Comparison of ENCODE assay signal across 8 mouse cellular contexts in genomic region chr2:155691336-155691722, GRCm38 (mm10). TPM values are rescaled to one million over a fixed set of nuclear protein-coding genes. Genes with fewer than 3 reads are reported as not detected.
A peak's percentile ranks its signal among the peaks of the same experiment; 100 is the strongest.
DNase-seq lines count a peak whose midpoint lies in the region; ATAC-seq and TF ChIP-seq lines count a peak whose summit lies in the region.

No protein-coding gene starts in this region.

- no peaks in the 10 kb centered on the region for H3K9me3 ChIP-seq in heart, embryonic 12.5 days (replicated peaks)
- no peaks in the 10 kb centered on the region for H3K9me3 ChIP-seq in ES-E14 (ENCODE audit: control insufficient read depth, insufficient read depth, low read depth, low read length)
- H3K9me3 ChIP-seq in forebrain, embryonic 16.5 days (ENCODE audit: control insufficient read depth, low read length): no peaks in the 10 kb centered on the region

- H3K4me3 ChIP-seq in heart, embryonic 12.5 days: peak overlapping the region; percentile 75
- peak overlapping the region; percentile 88 to 93 for H3K4me3 ChIP-seq in ES-E14 (ENCODE audit: insufficient read depth in 1 of 2, low read depth in 1 of 2, low read length in 2 of 2, poor library complexity in 1 of 2, severe bottlenecking in 1 of 2)
- H3K4me3 ChIP-seq in forebrain, embryonic 16.5 days (replicated peaks; ENCODE audit: low read length): peak overlapping the region; percentile 90
- H3K4me3 ChIP-seq in macrophage (ENCODE audit: inconsistent target): peak overlapping the region; percentile 80

- ATAC-seq in heart, embryonic 12.5 days (ENCODE audit: insufficient number of reproducible peaks, low FRiP score): no peak
- no peak for ATAC-seq in forebrain, embryonic 16.5 days
- ATAC-seq in frontal cortex, adult (ENCODE audit: low TSS enrichment): no peak

- in situ Hi-C loops in ES-E14 (cut with MboI; ENCODE audit: low sequenced_read_pairs in 2 of 2, unreplicated experiment in 2 of 2): no loop called here

- peaks cover 16% of the 10 kb centered on the region for H3K4me1 ChIP-seq in heart, embryonic 12.5 days (replicated peaks)
- H3K4me1 ChIP-seq in ES-E14 (ENCODE audit: control insufficient read depth in 2 of 2, insufficient read depth in 2 of 2, low read length in 2 of 2, poor library complexity in 1 of 2): no peaks in the 10 kb centered on the region; a peak in 1 of 4 replicates
- H3K4me1 ChIP-seq in forebrain, embryonic 16.5 days (replicated peaks; ENCODE audit: control insufficient read depth, insufficient read depth, low read length): peaks cover 21% of the 10 kb centered on the region

- WGBS in heart, embryonic 12.5 days: 5% methylated on average over 8 of the region's 8 CpGs
- WGBS in forebrain, embryonic 16.5 days: 3% methylated on average over 8 of the region's 8 CpGs
- 3% methylated on average over 8 of the region's 8 CpGs for WGBS in macrophage (ENCODE audit: missing documents)

- peak overlapping the region; percentile 91 for H3K9ac ChIP-seq in heart, embryonic 12.5 days
- H3K9ac ChIP-seq in ES-E14 (ENCODE audit: insufficient read depth, low read depth, low read length, poor library complexity, severe bottlenecking): peak overlapping the region; percentile 93
- H3K9ac ChIP-seq in forebrain, embryonic 16.5 days (replicated peaks; ENCODE audit: low read depth, low read length): peak overlapping the region; percentile 96

- H3K27ac ChIP-seq in heart, embryonic 12.5 days (ENCODE audit: poor library complexity, severe bottlenecking): peak overlapping the region; percentile 80
- H3K27ac ChIP-seq in ES-E14 (ENCODE audit: insufficient read depth, low read depth, low read length, poor library complexity, severe bottlenecking) (no peak overlapping the region), macrophage (peak overlapping the region; percentile 29; the same call in 1 of the 2 replicates)
- H3K27ac ChIP-seq in forebrain, embryonic 16.5 days (ENCODE audit: low read length): peak overlapping the region; percentile 90

- H3K27me3 ChIP-seq in heart, embryonic 12.5 days (replicated peaks): no peaks in the 10 kb centered on the region
- no peaks in the 10 kb centered on the region for H3K27me3 ChIP-seq in forebrain, embryonic 16.5 days (replicated peaks; ENCODE audit: control insufficient read depth, insufficient read depth, low read length)

- peak overlapping the region; percentile 83 for H3K4me2 ChIP-seq in heart, embryonic 12.5 days
- H3K4me2 ChIP-seq in forebrain, embryonic 16.5 days (ENCODE audit: low read length): peak overlapping the region; percentile 77

- intact Hi-C loops in heart, postnatal 25 days (cut with DNase I): no loop called here
- intact Hi-C loops in left cerebral cortex, postnatal 25 days (cut with DNase I): no loop called here

- peaks cover 8% of the 10 kb centered on the region for H3K36me3 ChIP-seq in heart, embryonic 12.5 days
- H3K36me3 ChIP-seq in ES-E14 (ENCODE audit: control insufficient read depth, insufficient read depth, low read length, poor library complexity, severe bottlenecking) (no peaks in the 10 kb centered on the region), macrophage (ENCODE audit: inconsistent target) (peaks cover 9% of the 10 kb centered on the region; the same call in 1 of the 2 replicates)
- H3K36me3 ChIP-seq in forebrain, embryonic 16.5 days (ENCODE audit: control insufficient read depth, insufficient read depth): no peaks in the 10 kb centered on the region

- H3K79me2 ChIP-seq in macrophage (ENCODE audit: inconsistent target): peaks cover 55% of the 10 kb centered on the region

- no peak for DNase-seq in heart, postnatal 25 days (ENCODE audit: low spot score)
- no peak for DNase-seq in ES-E14 (ENCODE audit: low read depth, low spot score)
- no peak for DNase-seq in right cerebral cortex, postnatal 10 days (ENCODE audit: low spot score in 2 of 2)
- no peak for DNase-seq in left cerebral cortex, postnatal 25 days (ENCODE audit: low spot score in 2 of 2)

TF ChIP-seq in ES-E14, 5 proteins besides CTCF, POLR2A, EP300 and RAD21:
- TF ChIP-seq MAFK (IDR thresholded peaks at IDR 0.05; ENCODE audit: insufficient read depth, low read depth, low read length) (no peak), ZC3H11A (IDR thresholded peaks at IDR 0.05; ENCODE audit: borderline replicate concordance, low read depth, low read length) (no peak), HCFC1 (IDR thresholded peaks at IDR 0.05; ENCODE audit: borderline replicate concordance, insufficient read depth, low read length) (no peak), CHD2 (IDR thresholded peaks at IDR 0.05; ENCODE audit: low read depth, low read length) (no peak), ZNF384 (IDR thresholded peaks at IDR 0.05; ENCODE audit: low read depth, low read length) (no peak)

RNA-seq across cellular contexts. Expression of gene Trpc4ap, which starts 0.9 kb away (rescaled TPM):
- 115 and 117 TPM in 2 replicates for polyA plus RNA-seq in heart, embryonic 12.5 days (2016; fragmentation: Nextera tagmentation; extraction: Ambion mirVana)
- 10 to 100 TPM; 82.1 to 82.5 TPM for total RNA-seq in heart, postnatal 25 days (2021)
- 40.1 and 50.0 TPM in 2 replicates for total RNA-seq in ES-E14 (2012; rRNA removed)
- 179 and 180 TPM in 2 replicates for polyA plus RNA-seq in forebrain, embryonic 16.5 days (2015; fragmentation: Nextera tagmentation; extraction: Ambion mirVana)
- 100 to 1,000 TPM; 134 to 336 (median 245) TPM for total RNA-seq in macrophage (2018; cell fraction: chromatin; rRNA removed)
- total RNA-seq in macrophage (2018; cell fraction: cytosol; rRNA removed): 100 to 1,000 TPM in 4 of 26 experiments, 10 to 100 TPM in 22; 56.4 to 106 (median 84.4) TPM
- total RNA-seq in macrophage (2018; cell fraction: nucleus; rRNA removed): 100 to 1,000 TPM in 25 of 26 experiments, 10 to 100 TPM in 1; 90.3 to 216 (median 146) TPM
- 75.1 to 96.9 TPM (median 95.0 TPM) in 3 replicates for polyA plus RNA-seq in macrophage (2018)
- 100 to 1,000 TPM; 146 to 147 TPM for total RNA-seq in left cerebral cortex, postnatal 25 days (2021)

RNA-seq across cellular contexts. Expression of gene Edem2, which starts 37.9 kb away (rescaled TPM):
- 26.4 and 26.7 TPM in 2 replicates for polyA plus RNA-seq in heart, embryonic 12.5 days (2016; fragmentation: Nextera tagmentation; extraction: Ambion mirVana)
- total RNA-seq in heart, postnatal 25 days (2021): 1 to 10 TPM; 7.0 to 7.1 TPM
- total RNA-seq in ES-E14 (2012; rRNA removed): 38.4 and 59.5 TPM in 2 replicates
- 46.8 and 52.3 TPM in 2 replicates for polyA plus RNA-seq in forebrain, embryonic 16.5 days (2015; fragmentation: Nextera tagmentation; extraction: Ambion mirVana)
- total RNA-seq in macrophage (2018; cell fraction: chromatin; rRNA removed): 10 to 100 TPM; 28.7 to 84.5 (median 47.7) TPM
- total RNA-seq in macrophage (2018; cell fraction: cytosol; rRNA removed): 10 to 100 TPM; 34.0 to 58.4 (median 43.3) TPM
- 10 to 100 TPM; 37.8 to 79.0 (median 50.3) TPM for total RNA-seq in macrophage (2018; cell fraction: nucleus; rRNA removed)
- 36.4 to 53.2 TPM (median 42.4 TPM) in 3 replicates for polyA plus RNA-seq in macrophage (2018)
- total RNA-seq in left cerebral cortex, postnatal 25 days (2021): 10 to 100 TPM; 16.9 to 19.2 TPM

RNA-seq across cellular contexts. Expression of gene Gm17581, which starts 44.3 kb away (rescaled TPM):
- polyA plus RNA-seq in heart, embryonic 12.5 days (2016; fragmentation: Nextera tagmentation; extraction: Ambion mirVana): not detected in 2 replicates
- total RNA-seq in heart, postnatal 25 days (2021): not detected
- not detected in 2 replicates for total RNA-seq in ES-E14 (2012; rRNA removed)
- not detected in 2 replicates for polyA plus RNA-seq in forebrain, embryonic 16.5 days (2015; fragmentation: Nextera tagmentation; extraction: Ambion mirVana)
- total RNA-seq in macrophage (2018; cell fraction: chromatin; rRNA removed): not detected
- not detected for total RNA-seq in macrophage (2018; cell fraction: cytosol; rRNA removed)
- not detected for total RNA-seq in macrophage (2018; cell fraction: nucleus; rRNA removed)
- not detected in 3 replicates for polyA plus RNA-seq in macrophage (2018)
- not detected for total RNA-seq in left cerebral cortex, postnatal 25 days (2021)

RNA-seq across cellular contexts. Expression of gene Procr, which starts 59.6 kb away (rescaled TPM):
- polyA plus RNA-seq in heart, embryonic 12.5 days (2016; fragmentation: Nextera tagmentation; extraction: Ambion mirVana): 7.2 and 9.1 TPM in 2 replicates
- total RNA-seq in heart, postnatal 25 days (2021): 1 to 10 TPM; 3.5 to 4.7 TPM
- total RNA-seq in ES-E14 (2012; rRNA removed): 6.3 and 8.0 TPM in 2 replicates
- polyA plus RNA-seq in forebrain, embryonic 16.5 days (2015; fragmentation: Nextera tagmentation; extraction: Ambion mirVana): 1.8 and 2.9 TPM in 2 replicates
- 10 to 100 TPM in 5 of 26 experiments, 1 to 10 TPM in 16, under 1 TPM in 4, not detected in 1; 0.55 to 21.3 (median 5.7) TPM for total RNA-seq in macrophage (2018; cell fraction: chromatin; rRNA removed)
- total RNA-seq in macrophage (2018; cell fraction: cytosol; rRNA removed): 10 to 100 TPM in 6 of 26 experiments, 1 to 10 TPM in 20; 1.1 to 26.4 (median 5.2) TPM
- total RNA-seq in macrophage (2018; cell fraction: nucleus; rRNA removed): 10 to 100 TPM in 8 of 26 experiments, 1 to 10 TPM in 17, under 1 TPM in 1; 0.64 to 29.8 (median 4.4) TPM
- polyA plus RNA-seq in macrophage (2018): 2.1 to 2.6 TPM (median 2.5 TPM) in 3 replicates
- total RNA-seq in left cerebral cortex, postnatal 25 days (2021): 1 to 10 TPM in 1 of 2 experiments, under 1 TPM in 1; 0.96 to 1.3 TPM
